In genomic region chr19:5726961-5727578, GRCm38 (mm10) we compare ENCODE assay signal across 8 mouse cellular contexts. TPM values are rescaled to one million over a fixed set of nuclear protein-coding genes. Genes with fewer than 3 reads are reported as not detected.
A peak's percentile ranks its signal among the peaks of the same experiment; 100 is the strongest.
DNase-seq lines count a peak whose midpoint lies in the region; ATAC-seq and TF ChIP-seq lines count a peak whose summit lies in the region.

No protein-coding gene starts in this region.

- DNase-seq in heart, adult 11 months: peak; percentile 95
- DNase-seq in heart, postnatal 36 days: no peak
- peak; percentile 82 for DNase-seq in MEL-GATA-1-ER (ENCODE audit: extremely low read depth, low read depth)
- DNase-seq in liver, postnatal 0 days: peak; percentile 51
- DNase-seq in ovary, adult 18-20 months (ENCODE audit: low spot score): no peak
- no peak for DNase-seq in adrenal gland, postnatal 25 days
- no peak for DNase-seq in embryo, embryonic 11 days

- peak overlapping the region; percentile 78 for H3K4me3 ChIP-seq in heart, embryonic 15.5 days
- peak overlapping the region; percentile 84 for H3K4me3 ChIP-seq in liver, postnatal 0 days (ENCODE audit: low read depth, low read length)

- intact Hi-C loops in heart, postnatal 36 days (cut with DNase I): loop anchor here (1.0 to 5.0 kb wide), 3 partner anchors 16 to 90 kb away; partner anchors contain the start of gene Rela

- peaks cover 17% of the 10 kb centered on the region for H3K36me3 ChIP-seq in heart, embryonic 15.5 days
- peaks cover 9% of the 10 kb centered on the region for H3K36me3 ChIP-seq in liver, postnatal 0 days (replicated peaks; ENCODE audit: insufficient read depth, low read length)

- no peak for TF ChIP-seq CTCF in liver, postnatal 0 days (IDR thresholded peaks at IDR 0.05; ENCODE audit: low read depth)

- peak overlapping the region; percentile 46; the same call in 1 of the 2 replicates for H3K9ac ChIP-seq in heart, embryonic 15.5 days
- H3K9ac ChIP-seq in liver, postnatal 0 days (replicated peaks): peak overlapping the region; percentile 88

- no peak for ATAC-seq in heart, embryonic 15.5 days (replicated peaks; ENCODE audit: insufficient number of reproducible peaks, insufficient read depth, low FRiP score, low read depth)
- ATAC-seq in liver, postnatal 0 days: peak; percentile 22

- peak overlapping the region; percentile 93 for H3K27ac ChIP-seq in heart, embryonic 15.5 days
- H3K27ac ChIP-seq in liver, postnatal 0 days (ENCODE audit: low read depth): peak overlapping the region; percentile 92

- H3K4me2 ChIP-seq in heart, embryonic 15.5 days: peak overlapping the region; percentile 84
- H3K4me2 ChIP-seq in liver, postnatal 0 days (ENCODE audit: low read depth, low read length): peak overlapping the region; percentile 91

- H3K9me3 ChIP-seq in heart, embryonic 15.5 days (replicated peaks): no peaks in the 10 kb centered on the region
- no peaks in the 10 kb centered on the region for H3K9me3 ChIP-seq in liver, postnatal 0 days (ENCODE audit: low read length)

- WGBS in heart, embryonic 15.5 days: 63% methylated on average over 15 of the region's 15 CpGs
- WGBS in liver, postnatal 0 days (ENCODE audit: insufficient replicate concordance): 29% methylated on average over 15 of the region's 15 CpGs

- peak; percentile 89 for TF ChIP-seq EP300 in liver, postnatal 0 days (IDR thresholded peaks at IDR 0.05; ENCODE audit: low read depth)

- no peaks in the 10 kb centered on the region for H3K27me3 ChIP-seq in heart, embryonic 15.5 days
- no peaks in the 10 kb centered on the region for H3K27me3 ChIP-seq in liver, postnatal 0 days (ENCODE audit: insufficient read depth, low read length)

- peaks cover 78% of the 10 kb centered on the region for H3K4me1 ChIP-seq in heart, embryonic 15.5 days (replicated peaks)
- peaks cover 43% of the 10 kb centered on the region for H3K4me1 ChIP-seq in liver, postnatal 0 days (ENCODE audit: insufficient read depth)

RNA-seq across cellular contexts. Expression of gene Ehbp1l1, which starts 1.0 kb away (rescaled TPM):
- 100 to 1,000 TPM; 135 to 136 TPM for total RNA-seq in heart, postnatal 36 days (2021)
- polyA plus RNA-seq in heart, embryonic 15.5 days (2015; fragmentation: Nextera tagmentation; extraction: Ambion mirVana): 82.6 and 84.3 TPM in 2 replicates
- 38.5 and 42.5 TPM in 2 replicates for polyA plus RNA-seq in liver, postnatal 0 days (2015; fragmentation: Nextera tagmentation; extraction: Ambion mirVana)
- 35.7 and 40.9 TPM in 2 replicates for total RNA-seq in adrenal gland, postnatal 25 days (2021)

RNA-seq across cellular contexts. Expression of gene Fam89b, which starts 2.4 kb away (rescaled TPM):
- total RNA-seq in heart, postnatal 36 days (2021): 10 to 100 TPM; 29.3 to 32.6 TPM
- polyA plus RNA-seq in heart, embryonic 15.5 days (2015; fragmentation: Nextera tagmentation; extraction: Ambion mirVana): 68.1 and 82.4 TPM in 2 replicates
- 28.9 and 31.0 TPM in 2 replicates for polyA plus RNA-seq in liver, postnatal 0 days (2015; fragmentation: Nextera tagmentation; extraction: Ambion mirVana)
- total RNA-seq in adrenal gland, postnatal 25 days (2021): 44.8 and 59.4 TPM in 2 replicates

RNA-seq across cellular contexts. Expression of gene Ltbp3, which starts 13.6 kb away (rescaled TPM):
- total RNA-seq in heart, postnatal 36 days (2021): 10 to 100 TPM; 36.5 to 42.2 TPM
- polyA plus RNA-seq in heart, embryonic 15.5 days (2015; fragmentation: Nextera tagmentation; extraction: Ambion mirVana): 26.6 and 43.3 TPM in 2 replicates
- 1.3 and 1.4 TPM in 2 replicates for polyA plus RNA-seq in liver, postnatal 0 days (2015; fragmentation: Nextera tagmentation; extraction: Ambion mirVana)
- 275 and 334 TPM in 2 replicates for total RNA-seq in adrenal gland, postnatal 25 days (2021)

RNA-seq across cellular contexts. Expression of gene Kcnk7, which starts 22.9 kb away (rescaled TPM):
- not detected for total RNA-seq in heart, postnatal 36 days (2021)
- 0.40 TPM in 1 of 2 replicates, not detected in the other for polyA plus RNA-seq in heart, embryonic 15.5 days (2015; fragmentation: Nextera tagmentation; extraction: Ambion mirVana)
- polyA plus RNA-seq in liver, postnatal 0 days (2015; fragmentation: Nextera tagmentation; extraction: Ambion mirVana): 0.17 and 0.18 TPM in 2 replicates
- not detected in 2 replicates for total RNA-seq in adrenal gland, postnatal 25 days (2021)

RNA-seq across cellular contexts. Expression of gene Pcnx3, which starts 38.4 kb away (rescaled TPM):
- 10 to 100 TPM; 15.7 to 16.8 TPM for total RNA-seq in heart, postnatal 36 days (2021)
- 8.9 and 14.2 TPM in 2 replicates for polyA plus RNA-seq in heart, embryonic 15.5 days (2015; fragmentation: Nextera tagmentation; extraction: Ambion mirVana)
- 5.2 and 5.6 TPM in 2 replicates for polyA plus RNA-seq in liver, postnatal 0 days (2015; fragmentation: Nextera tagmentation; extraction: Ambion mirVana)
- 110 and 124 TPM in 2 replicates for total RNA-seq in adrenal gland, postnatal 25 days (2021)

Comparison
In these comparisons a context has a peak if more than half of its experiments do, and no peak if none do; other contexts are left out.
1. DNase-seq: peak in heart, adult 11 months (single experiment), MEL-GATA-1-ER (single experiment) and liver, postnatal 0 days (single experiment); none in heart, postnatal 36 days (0 of 2), ovary, adult 18-20 months (single experiment), adrenal gland, postnatal 25 days (single experiment) and embryo, embryonic 11 days (single experiment).